Mouse (Mus musculus) adrenal gland, adult (tissue): ENCODE data around the gene Gm10521.
A peak's percentile ranks its signal among the peaks of the same experiment; 100 is the strongest.
"Not testable (repeated sequence)": the region's sequence is repeated elsewhere in the genome, so short reads cannot be mapped to it uniquely, and the experiment has no call there.

ENCODE experiments used
- DNase-seq, 2 experiments: peaks; one replicate each; pipeline ENCODE4 v3.0.0; 2022 to 2023; ENCODE audit warnings: low spot score in 1 of 2; ENCODE audit not compliant: inconsistent age in 2 of 2

The Gm10521 gene

GRCm38 (mm10) chr1:171895364-171895763, at the start of gene Gm10521:
Gm10521 (plus strand) TSS chr1:171895664.
- DNase-seq: not testable (repeated sequence)

GRCm38 (mm10) chr1:171848201-171848600, 47.3 kb upstream of the Gm10521 start:
- DNase-seq: no peak

GRCm38 (mm10) chr1:171848757-171849156, 46.7 kb upstream of the Gm10521 start:
- DNase-seq: no peak

GRCm38 (mm10) chr1:171849454-171849853, 46.0 kb upstream of the Gm10521 start:
- DNase-seq: peak; percentile 10 to 39

- DNase-seq: no peak
Measured at GRCm38 (mm10) chr1:171865467-171865866, 30.0 kb upstream of the Gm10521 start.

GRCm38 (mm10) chr1:171886989-171887388, 8.5 kb upstream of the Gm10521 start:
- DNase-seq: no peak

GRCm38 (mm10) chr1:171904011-171904410, 8.5 kb downstream of the Gm10521 start:
- no peak for DNase-seq

- DNase-seq: no peak
Measured at GRCm38 (mm10) chr1:171915638-171916458, 20.4 kb downstream of the Gm10521 start.

GRCm38 (mm10) chr1:171917305-171918039, 22.0 kb downstream of the Gm10521 start, which contains the start of gene Slamf6:
Slamf6 (plus strand) TSS chr1:171917515.
- peak; percentile 6 to 32 for DNase-seq

- no peak for DNase-seq
Measured at GRCm38 (mm10) chr1:171918136-171918920, 22.9 kb downstream of the Gm10521 start.

- DNase-seq: no peak
Measured at GRCm38 (mm10) chr1:171919193-171919592, 23.7 kb downstream of the Gm10521 start.

- DNase-seq: no peak
Measured at GRCm38 (mm10) chr1:171919901-171920510, 24.5 kb downstream of the Gm10521 start.

- no peak for DNase-seq
Measured at GRCm38 (mm10) chr1:171920989-171921621, 25.6 kb downstream of the Gm10521 start.

GRCm38 (mm10) chr1:171921641-171922040, 26.2 kb downstream of the Gm10521 start:
- DNase-seq: no peak

GRCm38 (mm10) chr1:171922844-171923243, 27.4 kb downstream of the Gm10521 start:
- DNase-seq: no peak

- no peak for DNase-seq
Measured at GRCm38 (mm10) chr1:171924900-171925299, 29.4 kb downstream of the Gm10521 start.

- DNase-seq: no peak
Measured at GRCm38 (mm10) chr1:171933851-171934250, 38.4 kb downstream of the Gm10521 start.

- no peak for DNase-seq
Measured at GRCm38 (mm10) chr1:171938952-171939948, 43.8 kb downstream of the Gm10521 start.

GRCm38 (mm10) chr1:171940626-171941025, 45.2 kb downstream of the Gm10521 start:
- no peak for DNase-seq
